Comparison of ENCODE assay signal across 9 mouse cellular contexts in genomic region chr1:181352043-181352366, GRCm38 (mm10). TPM values are rescaled to one million over a fixed set of nuclear protein-coding genes. Genes with fewer than 3 reads are reported as not detected.
DNase-seq lines count a peak whose midpoint lies in the region; ATAC-seq and TF ChIP-seq lines count a peak whose summit lies in the region.
"Had no signal": no experiment of that assay in that cellular context is flagged by ENCODE, and none has a peak within 500 bp of the region (broad histone marks: within the 10 kb centered on the region; RNA-seq: fewer than 3 reads in every experiment).

No protein-coding gene starts in this region.

- peak overlapping the region; percentile 59; the same call in 1 of the 2 replicates for H3K9ac ChIP-seq in hindbrain, embryonic 11.5 days (ENCODE audit: low read depth, low read length)
- H3K9ac ChIP-seq in midbrain, embryonic 11.5 days (ENCODE audit: low read length): peak overlapping the region; percentile 74

- no peaks in the 10 kb centered on the region for H3K9me3 ChIP-seq in hindbrain, embryonic 11.5 days (ENCODE audit: control insufficient read depth, low read length)
- no peaks in the 10 kb centered on the region for H3K9me3 ChIP-seq in midbrain, embryonic 11.5 days (ENCODE audit: control insufficient read depth, low read length)

- peak overlapping the region; percentile 24; the same call in 1 of the 2 replicates for H3K4me3 ChIP-seq in kidney, adult 2 months (ENCODE audit: insufficient read depth, low read depth, low read length)
- H3K4me3 ChIP-seq in brown adipose tissue, adult 24 weeks (ENCODE audit: insufficient read depth, low read depth, low read length): peak overlapping the region; percentile 38
- H3K4me3 ChIP-seq in hindbrain, embryonic 11.5 days (ENCODE audit: low read depth, low read length): peak overlapping the region; percentile 53
- H3K4me3 ChIP-seq in midbrain, embryonic 11.5 days (ENCODE audit: low read depth, low read length): peak overlapping the region; percentile 50

- TF ChIP-seq POLR2A in kidney, adult 2 months (IDR thresholded peaks at IDR 0.05; ENCODE audit: low read depth, low read length): no peak

- TF ChIP-seq CTCF in kidney, adult 2 months (conservative IDR thresholded peaks at IDR 0.05; ENCODE audit: insufficient read depth, insufficient read length, low read depth, low read length): no peak

- H3K27ac ChIP-seq in kidney, adult 2 months (ENCODE audit: insufficient read depth, low read depth, low read length): no peak overlapping the region
- H3K27ac ChIP-seq in brown adipose tissue, adult 24 weeks (replicated peaks; ENCODE audit: low read depth, low read length): no peak overlapping the region
- H3K27ac ChIP-seq in hindbrain, embryonic 11.5 days (ENCODE audit: low read depth, low read length): no peak overlapping the region
- no peak overlapping the region for H3K27ac ChIP-seq in midbrain, embryonic 11.5 days (ENCODE audit: low read depth, low read length)

- H3K27me3 ChIP-seq in kidney, adult 2 months (replicated peaks; ENCODE audit: control insufficient read depth, insufficient read depth, low read length): no peaks in the 10 kb centered on the region
- H3K27me3 ChIP-seq in hindbrain, embryonic 11.5 days (ENCODE audit: control insufficient read depth, insufficient read depth, low read length): peaks cover 29% of the 10 kb centered on the region
- peaks cover 39% of the 10 kb centered on the region for H3K27me3 ChIP-seq in midbrain, embryonic 11.5 days (ENCODE audit: control insufficient read depth, insufficient read depth, low read length)

- peak overlapping the region; percentile 94 for H3K4me2 ChIP-seq in hindbrain, embryonic 11.5 days (replicated peaks; ENCODE audit: low read depth, low read length)
- H3K4me2 ChIP-seq in midbrain, embryonic 11.5 days: peak overlapping the region; percentile 99

- no peak for DNase-seq in kidney, adult 2 months
- no peak for DNase-seq in kidney, adult 11 months
- no peak for DNase-seq in hindbrain, embryonic 11.5 days (ENCODE audit: low spot score)
- peak; percentile 94 for DNase-seq in midbrain, embryonic 11.5 days (ENCODE audit: low spot score, missing footprints)
- no peak for DNase-seq in embryo, embryonic 9.5 days (ENCODE audit: extremely low spot score)
- no peak for DNase-seq in spleen, adult 18-20 months

- 21% methylated on average over 3 of the region's 3 CpGs for WGBS in kidney, adult 2 months
- 8% methylated on average over 3 of the region's 3 CpGs for WGBS in hindbrain, embryonic 11.5 days
- WGBS in midbrain, embryonic 11.5 days: 5% methylated on average over 3 of the region's 3 CpGs

- no peaks in the 10 kb centered on the region for H3K4me1 ChIP-seq in kidney, adult 2 months (ENCODE audit: control insufficient read depth, insufficient read depth, low read length)
- H3K4me1 ChIP-seq in brown adipose tissue, adult 24 weeks (ENCODE audit: control insufficient read depth, insufficient read depth, insufficient read length, low read length): 0 out of 2 replicates have a peak, but pooled peaks cover 2% of the 10 kb centered on the region
- peaks cover 7% of the 10 kb centered on the region for H3K4me1 ChIP-seq in hindbrain, embryonic 11.5 days (replicated peaks; ENCODE audit: control insufficient read depth, insufficient read depth, low read length)
- no peaks in the 10 kb centered on the region for H3K4me1 ChIP-seq in midbrain, embryonic 11.5 days (ENCODE audit: control insufficient read depth, insufficient read depth, low read length)

- ATAC-seq in hindbrain, embryonic 11.5 days (ENCODE audit: low FRiP score): no peak; the same call in 1 of the 2 replicates
- no peak for ATAC-seq in midbrain, embryonic 11.5 days (ENCODE audit: low FRiP score)
- ATAC-seq in megakaryocyte-erythroid progenitor cell, adult 5-6 weeks (replicated peaks; ENCODE audit: low FRiP score, low TSS enrichment, poor library complexity, severe bottlenecking): no peak

- H3K36me3 ChIP-seq in kidney, adult 2 months (ENCODE audit: control insufficient read depth, insufficient read depth, low read length): no peaks in the 10 kb centered on the region
- H3K36me3 ChIP-seq in hindbrain, embryonic 11.5 days (ENCODE audit: control insufficient read depth, insufficient read depth, low read length): no peaks in the 10 kb centered on the region
- no peaks in the 10 kb centered on the region for H3K36me3 ChIP-seq in midbrain, embryonic 11.5 days (ENCODE audit: control insufficient read depth, insufficient read depth, low read length)

RNA-seq across cellular contexts. Expression of gene Cnih3, which starts 0.4 kb away (rescaled TPM):
- polyA plus RNA-seq in kidney, adult 2 months (2012; rRNA removed): not detected in 2 replicates
- not detected in 2 replicates for polyA plus RNA-seq in brown adipose tissue, adult 24 weeks (2012; ENCODE audit: insufficient read depth, insufficient read length, missing spikeins)
- 1.1 and 1.9 TPM in 2 replicates for polyA plus RNA-seq in hindbrain, embryonic 11.5 days (2014; fragmentation: Nextera tagmentation; extraction: Ambion mirVana)
- polyA plus RNA-seq in midbrain, embryonic 11.5 days (2014; fragmentation: Nextera tagmentation; extraction: Ambion mirVana): 1.2 and 1.3 TPM in 2 replicates
- total RNA-seq in megakaryocyte-erythroid progenitor cell, adult 5-6 weeks (2014; fragmentation: Nextera tagmentation): not detected in 2 replicates
- total RNA-seq in megakaryocyte-erythroid progenitor cell, adult 5-6 weeks (2017): not detected in 2 replicates
- total RNA-seq: liver, adult 2 months had no signal
- polyA plus RNA-seq: liver, adult 2 months had no signal
